Mouse (Mus musculus) gastrocnemius, postnatal 14 days (tissue): ENCODE measurements at regions not wholly inside any gene's neighbourhood (a gene's known extent, or its start where the extent isn't known, plus 50 kb on each side); places are given as distances from the start of the nearest gene placed in this dataset.

ENCODE experiments used
- DNase-seq: peaks from one replicate; pipeline ENCODE4 v3.0.0; 2021; ENCODE audit warnings: mixed read lengths
- intact Hi-C: fragments of 180-260 bp; cut with DNase I; formaldehyde crosslinking; loops from one replicate; pipeline ENCODE4 v1.15.1; 2025; ENCODE audit warnings: low total_unique reads

GRCm38 (mm10) chr11:34982775-34983457 lies 138.1 kb upstream of the Slit3 start:
- no peak for DNase-seq
- intact Hi-C loops, result no loop called here

- DNase-seq, result no peak
- intact Hi-C loops, result no loop called here
These were observed 140.8 kb upstream of the Slit3 start for GRCm38 (mm10) chr11:34980210-34980609.

GRCm38 (mm10) chr11:34977861-34978260 lies 143.2 kb upstream of the Slit3 start:
- intact Hi-C loops, result no loop called here
- DNase-seq, result no peak

GRCm38 (mm10) chr11:34975771-34976302 lies 142.4 kb upstream of the Spdl1 start:
- intact Hi-C loops, result no loop called here
- no peak for DNase-seq

GRCm38 (mm10) chr11:34973467-34973921 lies 140.1 kb upstream of the Spdl1 start:
- intact Hi-C loops, result no loop called here
- DNase-seq, result peak; percentile 16

GRCm38 (mm10) chr11:34973012-34973411 lies 139.6 kb upstream of the Spdl1 start:
- intact Hi-C loops, result no loop called here
- no peak for DNase-seq

- no peak for DNase-seq
- intact Hi-C loops, result no loop called here
These were observed 125.8 kb upstream of the Spdl1 start for GRCm38 (mm10) chr11:34959291-34959690.

- intact Hi-C loops, result no loop called here
- no peak for DNase-seq
These were observed 108.3 kb upstream of the Spdl1 start for GRCm38 (mm10) chr11:34941486-34942456.

- DNase-seq, result no peak
- intact Hi-C loops, result no loop called here
These were observed 106.7 kb upstream of the Spdl1 start for GRCm38 (mm10) chr11:34940151-34940550.

GRCm38 (mm10) chr11:34939002-34939401 lies 105.6 kb upstream of the Spdl1 start:
- DNase-seq, result no peak
- intact Hi-C loops, result no loop called here

- intact Hi-C loops, result no loop called here
- DNase-seq, result no peak
These were observed 98.8 kb upstream of the Spdl1 start for GRCm38 (mm10) chr11:34932191-34932590.

- intact Hi-C loops, result no loop called here
- no peak for DNase-seq
These were observed 83.7 kb upstream of the Spdl1 start for GRCm38 (mm10) chr11:34917175-34917574.

- intact Hi-C loops, result no loop called here
- DNase-seq, result peak; percentile 7
These were observed 76.4 kb upstream of the Spdl1 start for GRCm38 (mm10) chr11:34909841-34910240.

GRCm38 (mm10) chr11:34904271-34904670 lies 70.8 kb upstream of the Spdl1 start:
- intact Hi-C loops, result no loop called here
- no peak for DNase-seq

GRCm38 (mm10) chr11:34899400-34899799 lies 66.0 kb upstream of the Spdl1 start:
- DNase-seq, result no peak
- intact Hi-C loops, result no loop called here

- intact Hi-C loops, result no loop called here
- DNase-seq, result no peak
These were observed 62.2 kb upstream of the Spdl1 start for GRCm38 (mm10) chr11:34895624-34896023.

GRCm38 (mm10) chr11:34888374-34889136 lies 55.1 kb upstream of the Spdl1 start:
- DNase-seq, result no peak
- intact Hi-C loops, result no loop called here

- no peak for DNase-seq
- intact Hi-C loops, result no loop called here
These were observed 54.1 kb upstream of the Spdl1 start for GRCm38 (mm10) chr11:34887587-34887986.
